Comparison of ENCODE assay signal across 7 mouse cellular contexts in the genomic region with DNA sequence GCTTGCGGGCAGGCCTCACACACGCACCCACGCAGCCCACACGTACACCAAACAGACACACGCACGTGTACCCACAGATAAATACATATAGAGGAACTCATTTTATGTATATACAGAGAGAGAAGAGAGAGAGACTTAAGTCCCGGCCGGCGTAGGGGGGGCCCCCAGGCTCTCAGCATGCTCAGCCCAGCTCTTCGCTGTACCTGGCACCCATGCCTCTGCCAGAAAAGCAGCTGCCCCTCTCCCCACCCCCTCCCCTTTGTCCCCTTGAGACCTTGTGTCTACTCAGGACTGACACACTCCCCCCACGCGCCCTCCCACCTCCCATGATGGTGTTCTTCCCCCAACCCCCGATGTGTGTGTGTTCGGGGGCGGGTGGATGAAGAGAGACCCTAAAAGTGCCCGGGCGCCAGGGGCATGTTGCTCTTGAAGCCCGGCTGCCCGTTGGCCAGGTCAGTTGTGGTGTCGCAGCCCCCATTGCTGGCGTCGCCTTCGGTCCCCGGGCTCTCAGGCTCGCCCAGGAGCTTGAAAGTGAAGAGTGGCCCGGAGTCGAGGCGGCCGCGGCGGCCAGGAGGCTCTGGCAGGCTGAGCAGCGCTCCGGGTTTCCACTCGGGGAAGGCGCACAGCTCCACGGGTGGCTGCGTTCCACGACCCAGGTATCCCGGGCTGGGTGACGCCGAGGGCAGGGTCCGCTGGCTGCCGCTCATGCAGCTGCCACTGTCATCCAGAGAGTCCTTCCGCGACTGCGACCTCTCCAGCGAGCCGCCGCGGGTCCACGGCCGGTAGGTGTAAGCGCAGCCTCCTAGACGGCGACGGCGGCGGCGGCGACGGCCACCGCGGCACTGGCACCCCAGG. TPM values are rescaled to one million over a fixed set of nuclear protein-coding genes. Genes with fewer than 3 reads are reported as not detected.
DNase-seq lines count a peak whose midpoint lies in the region; ATAC-seq lines count a peak whose summit lies in the region.

No protein-coding gene starts in this region.

- WGBS in embryonic facial prominence, embryonic 10.5 days = 16% methylated on average over 63 of the region's 63 CpGs
- WGBS in hindbrain, embryonic 12.5 days = 14% methylated on average over 57 of the region's 63 CpGs
- 15% methylated on average over 63 of the region's 63 CpGs for WGBS in liver, embryonic 11.5 days
- 14% methylated on average over 59 of the region's 63 CpGs for WGBS in neural tube, embryonic 15.5 days

- peak; percentile 61 for ATAC-seq in hindbrain, embryonic 12.5 days (ENCODE audit: low FRiP score)
- ATAC-seq in liver, embryonic 11.5 days (replicated peaks; ENCODE audit: low FRiP score) = no peak
- ATAC-seq in neural tube, embryonic 15.5 days (ENCODE audit: low FRiP score) = no peak; the same call in 1 of the 2 replicates

- peak; percentile 20 for DNase-seq in right cerebral cortex, postnatal 4 days
- no peak for DNase-seq in right cerebral cortex, postnatal 36 days (ENCODE audit: low spot score in 2 of 2)
- peak; percentile 69 for DNase-seq in embryonic facial prominence, embryonic 10.5 days (ENCODE audit: low spot score)
- peak; percentile 57 for DNase-seq in liver, embryonic 11.5 days (ENCODE audit: low spot score)
- no peak for DNase-seq in layer of hippocampus, adult 11-12 months (ENCODE audit: low spot score)

- H3K4me1 ChIP-seq in embryonic facial prominence, embryonic 10.5 days = peaks cover 24% of the 10 kb centered on the region
- peaks cover 9% of the 10 kb centered on the region for H3K4me1 ChIP-seq in hindbrain, embryonic 12.5 days
- no peaks in the 10 kb centered on the region for H3K4me1 ChIP-seq in liver, embryonic 11.5 days (replicated peaks; ENCODE audit: control insufficient read depth, insufficient read depth, low read length)
- peaks cover 8% of the 10 kb centered on the region for H3K4me1 ChIP-seq in neural tube, embryonic 15.5 days

- peak overlapping the region; percentile 60 for H3K4me3 ChIP-seq in embryonic facial prominence, embryonic 10.5 days
- H3K4me3 ChIP-seq in hindbrain, embryonic 12.5 days = peak overlapping the region; percentile 42
- peak overlapping the region; percentile 39 for H3K4me3 ChIP-seq in liver, embryonic 11.5 days (ENCODE audit: low read depth, low read length)
- peak overlapping the region; percentile 39 for H3K4me3 ChIP-seq in neural tube, embryonic 15.5 days (replicated peaks)

- peaks cover 38% of the 10 kb centered on the region for H3K27me3 ChIP-seq in embryonic facial prominence, embryonic 10.5 days (replicated peaks; ENCODE audit: low read depth, poor library complexity, severe bottlenecking)
- H3K27me3 ChIP-seq in hindbrain, embryonic 12.5 days = peaks cover 18% of the 10 kb centered on the region
- peaks cover 19% of the 10 kb centered on the region for H3K27me3 ChIP-seq in liver, embryonic 11.5 days (replicated peaks; ENCODE audit: control insufficient read depth, insufficient read depth, low read length)
- peaks cover 21% of the 10 kb centered on the region for H3K27me3 ChIP-seq in neural tube, embryonic 15.5 days (replicated peaks)

- H3K9ac ChIP-seq in hindbrain, embryonic 12.5 days = peak overlapping the region; percentile 49
- no peak overlapping the region for H3K9ac ChIP-seq in liver, embryonic 11.5 days (ENCODE audit: low read depth, low read length)
- peak overlapping the region; percentile 37 for H3K9ac ChIP-seq in neural tube, embryonic 15.5 days (replicated peaks)

- no peaks in the 10 kb centered on the region for H3K36me3 ChIP-seq in embryonic facial prominence, embryonic 10.5 days (replicated peaks)
- H3K36me3 ChIP-seq in hindbrain, embryonic 12.5 days = no peaks in the 10 kb centered on the region
- no peaks in the 10 kb centered on the region for H3K36me3 ChIP-seq in liver, embryonic 11.5 days (ENCODE audit: control insufficient read depth, insufficient read depth, low read length)
- no peaks in the 10 kb centered on the region for H3K36me3 ChIP-seq in neural tube, embryonic 15.5 days

- peak overlapping the region; percentile 65; the same call in 1 of the 2 replicates for H3K27ac ChIP-seq in embryonic facial prominence, embryonic 10.5 days (replicated peaks)
- no peak overlapping the region for H3K27ac ChIP-seq in hindbrain, embryonic 12.5 days
- no peak overlapping the region for H3K27ac ChIP-seq in liver, embryonic 11.5 days (ENCODE audit: low read depth, low read length)
- no peak overlapping the region for H3K27ac ChIP-seq in neural tube, embryonic 15.5 days (replicated peaks)

- H3K9me3 ChIP-seq in embryonic facial prominence, embryonic 10.5 days = no peaks in the 10 kb centered on the region
- no peaks in the 10 kb centered on the region for H3K9me3 ChIP-seq in hindbrain, embryonic 12.5 days (replicated peaks)
- H3K9me3 ChIP-seq in liver, embryonic 11.5 days (ENCODE audit: control insufficient read depth, low read length) = no peaks in the 10 kb centered on the region
- H3K9me3 ChIP-seq in neural tube, embryonic 15.5 days (replicated peaks) = no peaks in the 10 kb centered on the region

- peak overlapping the region; percentile 74 for H3K4me2 ChIP-seq in hindbrain, embryonic 12.5 days (replicated peaks)
- H3K4me2 ChIP-seq in liver, embryonic 11.5 days = peak overlapping the region; percentile 67
- peak overlapping the region; percentile 62 for H3K4me2 ChIP-seq in neural tube, embryonic 15.5 days

RNA-seq across cellular contexts. Expression of gene Ttc1, which starts 27.9 kb away (rescaled TPM):
- 82.2 and 83.5 TPM in 2 replicates for polyA plus RNA-seq in embryonic facial prominence, embryonic 10.5 days (2016; fragmentation: Nextera tagmentation; extraction: Ambion mirVana)
- 77.5 and 79.4 TPM in 2 replicates for polyA plus RNA-seq in hindbrain, embryonic 12.5 days (2016; fragmentation: Nextera tagmentation; extraction: Ambion mirVana)
- 75.4 and 76.1 TPM in 2 replicates for polyA plus RNA-seq in liver, embryonic 11.5 days (2014; fragmentation: Nextera tagmentation; extraction: Ambion mirVana)
- polyA plus RNA-seq in neural tube, embryonic 15.5 days (2015; fragmentation: Nextera tagmentation; extraction: Ambion mirVana) = 73.8 and 77.8 TPM in 2 replicates

Comparison
In these comparisons a context has a peak if more than half of its experiments do, and no peak if none do; other contexts are left out.
1. DNase-seq: peak in right cerebral cortex, postnatal 4 days (single experiment), embryonic facial prominence, embryonic 10.5 days (single experiment) and liver, embryonic 11.5 days (single experiment); none in right cerebral cortex, postnatal 36 days (0 of 2) and layer of hippocampus, adult 11-12 months (single experiment).
2. Peak in every context shown above with its lines, with median percentiles within 50 percentile points of each other: H3K4me3 ChIP-seq and H3K4me2 ChIP-seq.